Mouse (Mus musculus) T-helper 17 cell (primary cell): Measurements from ENCODE around the gene Jmjd8.

Experiments used
- in situ Hi-C, 2 experiments: fragments of 300-600 bp; cut with MboI, MseI; formaldehyde crosslinking; loops; 1 replicate in 1 of 2; 2 replicates in 1 of 2; pipeline ENCODE4 v1.15.1; 2025; ENCODE audit warnings: high pct_unique_total_duplicates in 2 of 2

The Jmjd8 gene

GRCm38 (mm10) chr17:25877025-25877424, 48.4 kb downstream of the Jmjd8 start:
- in situ Hi-C loops, result no loop called here

- in situ Hi-C loops, result no loop called here
Observed at GRCm38 (mm10) chr17:25877741-25878610, 49.3 kb downstream of the Jmjd8 start.

GRCm38 (mm10) chr17:25878611-25879180, 50.0 kb downstream of the Jmjd8 start:
- in situ Hi-C loops, result no loop called here

- in situ Hi-C loops, result no loop called here
Observed at GRCm38 (mm10) chr17:25879261-25879660, 50.6 kb downstream of the Jmjd8 start.

- in situ Hi-C loops, result no loop called here
Observed at GRCm38 (mm10) chr17:25879750-25880149, 51.1 kb downstream of the Jmjd8 start.

GRCm38 (mm10) chr17:25880196-25880910, 51.7 kb downstream of the Jmjd8 start, which contains the start of gene Wfikkn1:
Gene Wfikkn1, minus strand, starts transcription at chr17:25880858.
- in situ Hi-C loops, result no loop called here

- in situ Hi-C loops, result no loop called here
Observed at GRCm38 (mm10) chr17:25880913-25881641, 52.4 kb downstream of the Jmjd8 start.
